Mouse (Mus musculus): ENCODE data around the gene Myo9b. TPM values are rescaled to one million over a fixed set of nuclear protein-coding genes. Genes with fewer than 3 reads are reported as not detected.

Myo9b gene
- polyA plus RNA-seq, 1 experiment from 2014 or later = 13.5 TPM

GRCm38 (mm10) chr8:71381421-71381970 is 109.0 kb downstream of the Myo9b start, which contains the start of gene Nr2f6:
Gene Nr2f6 (minus strand): TSS chr8:71381960.
- Histone ChIP-seq H3K4me2 (peak within 1 kb of the TSS; percentile 95), H3K9me3 (replicated peaks) (no peaks in the 10 kb centered on the region), H3K36me3 (peaks cover 9% of the 10 kb centered on the region), H3K27me3 (replicated peaks) (peaks cover 68% of the 10 kb centered on the region), H3K27ac (peak within 1 kb of the TSS; percentile 73), H3K4me1 (peaks cover 60% of the 10 kb centered on the region), H3K4me3 (peak within 1 kb of the TSS; percentile 66), H3K9ac (peak within 1 kb of the TSS; percentile 74)
- 0% methylated on average over 67 of the region's 89 CpGs for WGBS (ENCODE audit: insufficient replicate concordance)
- no peak; the same call in 1 of the 2 replicates for ATAC-seq

GRCm38 (mm10) chr8:71381971-71382961 is 109.8 kb downstream of the Myo9b start:
- H3K9me3 ChIP-seq (replicated peaks) = no peaks in the 10 kb centered on the region
- peaks cover 9% of the 10 kb centered on the region for H3K36me3 ChIP-seq
- peaks cover 60% of the 10 kb centered on the region for H3K27me3 ChIP-seq (replicated peaks)
- H3K9ac ChIP-seq = peak overlapping the region; percentile 61
- peak; percentile 78 for ATAC-seq
- H3K27ac ChIP-seq = peak overlapping the region; percentile 69
- H3K4me3 ChIP-seq = peak overlapping the region; percentile 66
- H3K4me1 ChIP-seq = peaks cover 52% of the 10 kb centered on the region
- peak overlapping the region; percentile 95 for H3K4me2 ChIP-seq
- WGBS (ENCODE audit: insufficient replicate concordance) = 6% methylated on average over 73 of the region's 80 CpGs

GRCm38 (mm10) chr8:71383396-71383795 is 110.9 kb downstream of the Myo9b start:
- Histone ChIP-seq H3K36me3 (peaks cover under 1% of the 10 kb centered on the region; the same call in 1 of the 2 replicates), H3K4me1 (peaks cover 46% of the 10 kb centered on the region), H3K27me3 (replicated peaks) (peaks cover 49% of the 10 kb centered on the region), H3K4me3 (no peak overlapping the region), H3K9ac (no peak overlapping the region), H3K9me3 (replicated peaks) (no peaks in the 10 kb centered on the region), H3K4me2 (peak overlapping the region; percentile 95), H3K27ac (peak overlapping the region; percentile 69)
- 47% methylated on average over 12 of the region's 12 CpGs for WGBS (ENCODE audit: insufficient replicate concordance)
- ATAC-seq = no peak

- H3K4me1 ChIP-seq = peaks cover 44% of the 10 kb centered on the region
- no peaks in the 10 kb centered on the region for H3K9me3 ChIP-seq (replicated peaks)
- 37% methylated on average over 2 of the region's 3 CpGs for WGBS (ENCODE audit: insufficient replicate concordance)
- peaks cover 44% of the 10 kb centered on the region for H3K27me3 ChIP-seq (replicated peaks)
- no peak for ATAC-seq
- no peak overlapping the region for H3K4me3 ChIP-seq
- H3K4me2 ChIP-seq = peak overlapping the region; percentile 95
- H3K9ac ChIP-seq = no peak overlapping the region
- no peaks in the 10 kb centered on the region for H3K36me3 ChIP-seq
- peak overlapping the region; percentile 69 for H3K27ac ChIP-seq
Measured at GRCm38 (mm10) chr8:71383860-71384259, 111.3 kb downstream of the Myo9b start.

- Histone ChIP-seq H3K36me3 (no peaks in the 10 kb centered on the region), H3K4me2 (no peak overlapping the region), H3K9ac (no peak overlapping the region), H3K4me3 (no peak overlapping the region), H3K9me3 (replicated peaks) (no peaks in the 10 kb centered on the region), H3K27ac (no peak overlapping the region), H3K4me1 (peaks cover 30% of the 10 kb centered on the region), H3K27me3 (replicated peaks) (peaks cover 29% of the 10 kb centered on the region)
- ATAC-seq = no peak
- WGBS (ENCODE audit: insufficient replicate concordance) = 61% methylated on average over 12 of the region's 12 CpGs
Measured at GRCm38 (mm10) chr8:71385212-71385835, 112.8 kb downstream of the Myo9b start.

GRCm38 (mm10) chr8:71388267-71388666 is 115.8 kb downstream of the Myo9b start:
- WGBS (ENCODE audit: insufficient replicate concordance) = 35% methylated on average over 1 of the region's 1 CpGs
- no peak for ATAC-seq

GRCm38 (mm10) chr8:71391696-71392095 is 119.2 kb downstream of the Myo9b start:
- H3K27ac ChIP-seq = no peak overlapping the region

More at GRCm38 (mm10) chr8:71388267-71388666, 115.8 kb downstream of the Myo9b start:
- no peaks in the 10 kb centered on the region for H3K36me3 ChIP-seq
- H3K4me3 ChIP-seq = no peak overlapping the region
- H3K27ac ChIP-seq = no peak overlapping the region
- peaks cover under 1% of the 10 kb centered on the region; the same call in 1 of the 2 replicates for H3K27me3 ChIP-seq (replicated peaks)
- peaks cover 11% of the 10 kb centered on the region for H3K4me1 ChIP-seq
- H3K9me3 ChIP-seq (replicated peaks) = no peaks in the 10 kb centered on the region
- H3K4me2 ChIP-seq = no peak overlapping the region
- no peak overlapping the region for H3K9ac ChIP-seq

GRCm38 (mm10) chr8:71392391-71392790 is 119.9 kb downstream of the Myo9b start:
- Histone ChIP-seq H3K27ac (no peak overlapping the region), H3K9me3 (replicated peaks) (no peaks in the 10 kb centered on the region), H3K27me3 (replicated peaks) (no peaks in the 10 kb centered on the region), H3K4me1 (peaks cover 29% of the 10 kb centered on the region), H3K4me3 (no peak overlapping the region), H3K36me3 (no peaks in the 10 kb centered on the region), H3K4me2 (no peak overlapping the region), H3K9ac (no peak overlapping the region)
- 59% methylated on average over 5 of the region's 5 CpGs for WGBS (ENCODE audit: insufficient replicate concordance)
- no peak for ATAC-seq

More at GRCm38 (mm10) chr8:71391696-71392095, 119.2 kb downstream of the Myo9b start:
- H3K9me3 ChIP-seq (replicated peaks) = no peaks in the 10 kb centered on the region
- WGBS (ENCODE audit: insufficient replicate concordance) = 66% methylated on average over 2 of the region's 2 CpGs
- H3K9ac ChIP-seq = no peak overlapping the region
- no peaks in the 10 kb centered on the region for H3K27me3 ChIP-seq (replicated peaks)
- ATAC-seq = no peak
- peaks cover 26% of the 10 kb centered on the region for H3K4me1 ChIP-seq
- H3K4me2 ChIP-seq = no peak overlapping the region
- H3K4me3 ChIP-seq = no peak overlapping the region
- no peaks in the 10 kb centered on the region for H3K36me3 ChIP-seq

GRCm38 (mm10) chr8:71392871-71393270 is 120.4 kb downstream of the Myo9b start:
- Histone ChIP-seq H3K36me3 (no peaks in the 10 kb centered on the region), H3K9me3 (replicated peaks) (no peaks in the 10 kb centered on the region), H3K27me3 (replicated peaks) (no peaks in the 10 kb centered on the region), H3K4me1 (peaks cover 34% of the 10 kb centered on the region), H3K27ac (no peak overlapping the region), H3K4me3 (0 out of 2 replicates have a peak overlapping the region, but pooled peaks have one; percentile 5), H3K4me2 (peak overlapping the region; percentile 49), H3K9ac (no peak overlapping the region)
- ATAC-seq = no peak
- WGBS (ENCODE audit: insufficient replicate concordance) = 13% methylated on average over 3 of the region's 3 CpGs

GRCm38 (mm10) chr8:71394481-71394880 is 122.0 kb downstream of the Myo9b start:
- Histone ChIP-seq H3K4me1 (peaks cover 35% of the 10 kb centered on the region), H3K4me2 (peak overlapping the region; percentile 3; the same call in 1 of the 2 replicates), H3K9me3 (replicated peaks) (no peaks in the 10 kb centered on the region), H3K36me3 (peaks cover 14% of the 10 kb centered on the region), H3K27me3 (replicated peaks) (no peaks in the 10 kb centered on the region), H3K27ac (no peak overlapping the region), H3K9ac (no peak overlapping the region), H3K4me3 (no peak overlapping the region)
- 72% methylated on average over 7 of the region's 7 CpGs for WGBS (ENCODE audit: insufficient replicate concordance)
- no peak for ATAC-seq

GRCm38 (mm10) chr8:71395071-71395470 is 122.6 kb downstream of the Myo9b start:
- Histone ChIP-seq H3K9me3 (replicated peaks) (no peaks in the 10 kb centered on the region), H3K27ac (no peak overlapping the region), H3K27me3 (replicated peaks) (no peaks in the 10 kb centered on the region), H3K4me1 (peaks cover 35% of the 10 kb centered on the region), H3K36me3 (peaks cover 19% of the 10 kb centered on the region), H3K9ac (no peak overlapping the region), H3K4me2 (peak overlapping the region; percentile 19; the same call in 1 of the 2 replicates), H3K4me3 (no peak overlapping the region)
- WGBS (ENCODE audit: insufficient replicate concordance) = 67% methylated on average over 10 of the region's 10 CpGs
- no peak for ATAC-seq
